Mouse (Mus musculus) liver, embryonic 14.5 days (tissue): Measurements from ENCODE around the gene Mpv17l2.

Experiments used
- CTCF ChIP-seq: IDR thresholded peaks from 2 replicates; pipeline ENCODE4 v1.5.1; 2016; ENCODE audit warnings: antibody characterized with exemption, low read depth, control low read depth
- EP300 ChIP-seq: IDR thresholded peaks from 2 replicates; pipeline ENCODE4 v1.6.1; 2016; ENCODE audit warnings: antibody characterized with exemption, low read depth

GRCm38 (mm10) chr8:70764676-70765075 is 3.9 kb upstream of the Mpv17l2 start:
- TF ChIP-seq EP300: no peak
- TF ChIP-seq CTCF: 0 out of 2 replicates have a peak, but pooled peaks have one; percentile 13
